Mouse (Mus musculus) fat pad, adult 2 months (tissue): ENCODE data around the gene Ugt1a9.
"Not testable (repeated sequence)": the region's sequence is repeated elsewhere in the genome, so short reads cannot be mapped to it uniquely, and the experiment has no call there.

ENCODE experiments used
- DNase-seq: peaks from one replicate; pipeline ENCODE4 v3.0.0-alpha.2; 2011; ENCODE audit warnings: low read depth, low spot score; ENCODE audit errors: extremely low read depth

Gene Ugt1a9

DNA sequence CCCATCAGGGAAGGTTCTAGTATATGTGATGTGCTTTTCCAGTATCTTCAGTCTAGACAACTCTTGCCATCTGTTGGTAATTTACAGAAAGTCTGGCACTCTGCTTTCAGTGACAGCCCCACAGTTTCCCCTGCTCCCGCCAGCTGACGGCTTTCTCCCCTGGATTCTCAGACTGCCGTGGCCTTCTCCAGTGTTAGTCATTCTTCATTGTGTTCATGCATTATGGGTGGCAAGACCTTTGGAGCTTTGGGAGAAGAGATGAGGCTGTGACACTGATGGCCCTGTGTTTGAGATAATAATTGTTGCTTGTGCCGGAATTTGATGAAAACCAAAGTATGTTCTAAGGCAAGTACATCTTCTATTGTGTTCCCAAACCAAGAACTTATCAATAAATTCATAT lies 148.0 kb downstream of the Ugt1a9 start:
- no peak for DNase-seq

DNA sequence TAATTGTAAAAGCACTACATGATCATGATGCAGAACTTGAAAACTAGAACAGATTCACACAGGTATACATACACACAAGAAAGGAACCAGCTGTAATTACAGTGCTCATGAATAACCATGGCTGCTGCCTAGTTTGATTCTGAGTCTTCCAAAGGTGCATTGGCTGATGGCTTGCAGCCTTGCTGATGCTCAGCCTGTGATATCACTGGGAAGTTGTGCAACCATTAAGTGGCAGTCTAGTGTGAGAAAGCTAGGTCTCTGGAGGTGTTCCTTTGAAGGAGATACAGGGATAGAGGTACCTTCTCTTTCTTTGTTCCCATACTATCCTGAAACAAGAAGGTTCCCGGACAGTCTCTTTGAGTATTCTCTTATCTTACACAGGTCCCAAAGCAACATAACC lies 148.5 kb downstream of the Ugt1a9 start:
- no peak for DNase-seq

DNA sequence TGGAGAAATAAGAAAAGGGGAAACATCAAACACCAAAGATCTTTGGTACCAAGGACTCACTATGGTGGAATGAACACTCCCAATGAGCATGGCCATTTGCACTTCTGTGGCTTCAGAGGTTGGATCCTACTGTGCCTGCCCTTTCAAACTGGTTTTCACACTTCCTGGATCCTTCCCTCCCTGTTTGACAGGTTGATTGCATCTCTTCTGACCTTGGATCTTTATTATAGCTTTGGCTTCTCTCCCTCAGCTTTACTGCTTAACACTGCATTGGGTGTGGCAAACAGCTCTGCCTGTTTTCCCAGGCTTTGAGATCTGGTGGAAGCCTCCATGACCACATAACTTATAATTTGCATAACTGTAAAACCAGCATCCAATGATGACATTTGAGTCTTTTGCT lies 149.7 kb downstream of the Ugt1a9 start:
- DNase-seq = peak; percentile 88

DNA sequence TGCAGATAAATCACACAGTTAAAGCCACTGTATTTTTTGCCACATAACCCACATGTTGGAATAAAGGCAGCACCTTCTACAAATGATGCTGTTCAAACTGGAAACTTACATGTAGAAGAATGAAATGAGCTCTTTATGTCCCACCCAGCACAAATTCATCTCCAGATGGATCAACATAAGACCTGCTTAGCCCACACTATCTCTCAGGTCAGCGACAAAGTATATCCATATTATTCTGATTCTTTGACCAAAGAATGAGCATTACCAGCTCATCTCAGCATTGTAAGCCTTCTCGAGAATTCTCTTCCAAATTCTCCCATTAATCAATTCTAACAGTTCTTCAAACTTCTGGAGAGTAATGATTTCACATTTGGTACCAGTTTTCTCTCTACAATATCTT lies 151.6 kb downstream of the Ugt1a9 start:
- DNase-seq = no peak

DNA sequence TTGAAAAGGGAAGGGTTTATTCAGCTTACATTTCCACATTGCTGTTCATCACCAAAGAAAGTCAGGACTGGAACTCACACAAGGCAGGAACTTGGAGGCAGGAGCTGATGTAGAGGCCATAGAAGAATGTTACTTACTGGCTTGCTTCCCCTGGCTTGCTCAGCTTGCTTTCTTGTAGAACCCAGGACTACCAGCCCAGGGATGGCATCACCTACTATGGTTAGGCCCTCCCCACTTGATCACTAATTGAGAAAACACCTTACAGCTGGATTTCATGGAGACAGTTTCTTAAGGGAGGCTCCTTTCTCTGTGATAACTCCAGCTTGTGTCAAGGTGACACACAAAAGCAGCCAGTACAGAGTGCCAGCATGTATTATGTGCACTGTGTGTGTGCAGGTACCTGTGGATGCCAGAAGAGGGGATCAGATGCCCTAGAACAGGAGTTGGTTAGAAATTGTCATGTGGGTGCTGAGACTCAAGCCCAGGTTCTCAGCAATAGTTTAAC lies 152.5 kb downstream of the Ugt1a9 start:
- not testable (repeated sequence) for DNase-seq

DNA sequence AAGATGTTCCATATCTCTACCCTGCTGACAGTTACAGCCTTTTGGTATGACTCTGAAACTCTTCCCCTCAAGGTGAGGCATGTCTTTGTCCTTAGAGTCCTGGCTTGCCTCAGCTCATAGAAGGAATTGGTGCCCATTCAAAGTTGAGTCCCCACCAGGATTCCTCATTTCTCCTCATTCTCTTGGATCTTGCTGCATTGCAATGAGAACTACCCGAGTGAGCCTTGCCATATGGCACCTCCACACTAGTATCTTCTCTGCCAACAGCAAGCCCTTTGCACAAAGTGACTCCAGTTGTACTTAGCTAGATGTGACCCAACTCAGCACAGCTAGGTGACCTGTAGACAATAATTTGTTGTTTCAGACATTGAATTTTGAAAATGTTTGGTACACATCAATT lies 153.0 kb downstream of the Ugt1a9 start:
- no peak for DNase-seq

DNA sequence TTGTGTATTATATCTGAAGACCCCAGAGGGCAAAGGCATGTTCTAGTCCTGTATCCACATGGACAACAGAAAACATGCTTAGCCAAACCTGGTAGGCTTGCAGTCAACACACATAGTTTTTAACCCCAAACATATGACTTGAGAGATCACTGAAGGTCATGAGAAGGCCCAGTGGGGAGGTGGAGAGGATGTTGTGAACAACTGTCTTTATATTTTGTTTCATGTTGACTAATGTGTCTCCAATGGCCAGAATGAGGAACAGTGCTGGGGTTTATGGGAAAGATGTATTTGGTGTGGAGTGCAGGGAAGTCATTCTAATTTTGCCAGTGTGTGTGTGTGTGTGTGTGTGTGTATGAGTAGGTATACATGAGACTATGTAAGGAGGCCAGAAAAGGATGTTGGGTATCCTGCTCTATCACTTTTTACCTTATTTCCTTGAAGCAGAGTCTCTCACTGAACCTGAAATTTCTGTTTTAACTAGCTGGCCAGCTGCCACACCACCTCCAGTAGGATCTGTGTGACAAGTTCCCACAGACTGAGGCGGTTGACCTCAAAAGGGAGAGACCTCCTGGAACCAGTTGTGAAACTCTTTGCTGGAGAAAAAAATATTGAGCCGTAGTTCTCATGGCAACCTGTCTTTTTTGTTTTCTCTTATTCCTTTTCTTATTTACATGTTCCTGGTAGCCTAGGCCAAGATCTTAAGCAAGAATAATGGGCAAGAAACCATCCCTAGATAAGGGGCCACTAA lies 153.6 kb downstream of the Ugt1a9 start:
- DNase-seq = peak; percentile 99

DNA sequence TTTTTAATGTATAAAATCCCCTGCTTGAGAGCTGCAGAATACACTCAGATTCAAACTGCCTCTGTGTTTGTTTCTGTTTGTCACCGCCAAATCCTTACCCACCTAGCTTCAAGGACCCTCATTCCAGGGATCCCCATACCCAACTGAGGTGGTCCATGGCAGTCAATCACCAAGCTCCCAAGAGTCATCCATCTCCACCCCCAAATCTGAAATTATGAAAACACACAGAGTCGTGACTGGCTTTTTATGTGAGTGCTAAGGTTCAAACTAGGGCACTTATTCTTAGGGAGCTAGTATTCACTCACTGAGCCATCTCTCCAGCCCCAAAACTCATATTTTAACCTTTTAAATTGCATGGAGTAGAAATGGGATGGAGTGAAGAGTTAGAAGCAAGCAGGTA lies 154.7 kb downstream of the Ugt1a9 start:
- DNase-seq = not testable (repeated sequence)

DNA sequence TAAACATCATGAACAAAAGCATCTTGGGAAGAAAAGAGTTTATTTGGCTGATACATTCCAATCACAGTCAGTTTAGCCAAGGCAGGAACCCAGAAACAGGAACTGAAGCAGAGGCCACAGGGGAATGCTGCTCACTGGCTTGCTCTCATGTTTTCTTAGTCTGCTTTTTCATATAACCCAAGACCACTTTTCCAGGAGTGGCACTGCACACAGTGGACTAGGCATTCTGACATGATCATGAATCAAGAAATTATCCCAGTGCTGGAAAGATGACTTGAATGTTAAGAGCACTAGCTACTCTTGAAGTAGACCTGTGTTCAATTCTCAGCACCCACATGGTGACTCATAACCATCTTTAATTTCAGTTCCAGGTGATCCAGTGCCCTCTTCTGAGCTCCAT lies 155.1 kb downstream of the Ugt1a9 start:
- DNase-seq = no peak

DNA sequence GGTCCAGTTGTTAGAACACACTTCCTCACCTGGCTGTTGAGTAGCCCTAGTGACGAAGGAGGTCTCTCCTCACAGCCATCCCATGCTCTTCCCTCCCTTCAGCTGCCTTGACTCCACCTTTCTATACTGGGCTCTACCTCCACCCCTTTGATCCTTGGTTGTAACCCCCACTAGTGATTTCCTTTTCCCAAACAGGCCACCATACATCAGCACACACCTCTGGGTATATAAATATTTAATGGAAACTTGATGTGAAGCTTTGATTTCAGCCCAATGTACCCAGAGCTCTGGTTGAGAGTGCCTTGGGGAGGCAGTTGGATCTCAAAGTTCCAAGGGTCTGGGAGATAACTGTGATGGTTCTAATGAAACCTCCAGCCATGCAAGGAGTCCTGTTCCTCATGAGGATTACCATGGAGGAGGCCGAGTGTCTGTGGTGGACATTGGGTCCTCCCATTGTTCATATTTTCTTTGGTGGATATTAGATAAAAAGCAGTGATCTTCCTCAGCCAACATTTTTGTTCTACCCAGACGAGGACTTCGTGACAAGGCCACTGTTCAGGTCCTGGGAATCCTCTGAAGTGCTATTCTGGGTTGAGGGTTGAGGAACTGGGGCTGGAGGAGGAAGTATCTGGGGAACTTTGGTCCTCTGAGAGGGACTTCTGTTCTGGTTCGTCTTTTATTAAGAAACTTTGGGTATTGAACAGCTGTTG lies 156.2 kb downstream of the Ugt1a9 start, which contains the start of gene Mroh2a:
Gene Mroh2a, plus strand, starts transcription at position 317 of the 710 bp plus-strand sequence.
- DNase-seq = no peak

DNA sequence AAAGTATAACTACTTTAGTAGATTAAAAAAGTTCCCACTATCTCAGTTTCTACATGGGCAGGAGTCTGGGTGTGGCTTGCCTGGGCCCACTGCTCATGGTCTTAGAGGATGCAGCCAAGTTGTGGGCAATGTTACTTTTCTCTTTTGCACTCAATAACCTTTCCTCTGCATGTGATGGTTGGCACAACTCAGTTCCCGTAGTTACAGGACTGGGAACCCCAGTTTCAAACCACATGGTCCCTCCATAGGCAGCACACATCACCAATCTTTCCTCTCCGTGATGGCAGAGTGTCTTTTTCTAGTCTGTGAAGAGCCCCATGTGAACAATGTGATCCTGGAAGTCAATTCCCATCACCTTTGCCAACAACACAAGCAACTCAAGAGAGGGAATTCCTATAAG lies 156.9 kb downstream of the Ugt1a9 start:
- no peak for DNase-seq

DNA sequence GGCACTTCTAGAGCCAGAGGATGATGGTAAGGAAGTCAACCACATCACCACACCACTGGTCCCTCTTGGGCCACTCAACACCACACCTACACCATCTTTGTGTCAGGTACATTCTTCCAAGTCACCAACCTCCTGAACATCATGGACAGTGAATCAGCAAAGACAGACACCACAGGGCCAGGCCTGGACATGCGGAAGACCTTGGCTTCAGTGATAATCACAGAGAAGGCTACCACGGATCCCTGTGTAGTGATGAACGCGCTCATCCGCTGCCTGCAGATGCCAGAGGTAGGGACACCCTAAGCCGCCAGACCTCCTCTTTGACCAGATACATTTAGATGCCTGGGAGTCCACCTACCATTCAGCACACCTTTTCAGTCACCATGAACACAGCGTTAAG lies 157.5 kb downstream of the Ugt1a9 start:
- DNase-seq = no peak

DNA sequence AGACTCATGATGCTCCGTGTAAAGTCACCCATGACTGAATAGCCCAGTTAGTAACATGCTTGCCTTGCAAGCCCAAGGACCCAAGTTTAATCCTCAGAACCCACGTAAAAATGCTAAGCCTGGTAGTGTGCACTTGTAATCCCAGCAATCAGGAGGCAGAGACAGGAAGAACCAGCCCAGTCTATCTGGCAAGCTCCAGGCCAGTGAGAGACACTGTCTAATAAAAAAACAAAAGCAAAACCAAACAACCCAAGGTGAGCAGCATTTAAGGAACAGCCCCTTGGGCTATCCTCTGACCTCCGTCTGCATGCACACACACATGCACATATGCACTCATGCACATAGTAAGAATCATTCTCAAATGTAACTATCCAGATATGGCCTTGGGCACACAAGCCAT lies 159.0 kb downstream of the Ugt1a9 start:
- DNase-seq = no peak

DNA sequence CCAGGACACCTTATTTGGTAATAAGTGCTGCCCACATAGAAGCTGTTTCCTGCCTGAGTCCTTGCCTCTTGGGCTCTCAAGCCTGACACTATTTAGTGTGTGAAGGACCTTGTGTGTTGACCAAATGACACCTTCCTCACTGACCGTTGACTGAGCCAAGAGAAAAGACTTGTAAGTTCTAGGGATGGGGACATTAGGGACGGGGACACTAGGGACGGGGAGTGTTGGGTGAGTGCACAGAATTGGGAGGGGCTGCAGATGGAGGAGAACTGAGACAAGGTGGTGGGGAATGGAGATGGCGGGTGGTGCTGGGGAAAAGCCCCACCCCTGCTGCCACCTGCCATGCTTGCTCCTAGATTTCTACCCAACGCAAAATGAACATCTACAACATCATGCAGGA lies 159.4 kb downstream of the Ugt1a9 start:
- no peak for DNase-seq

DNA sequence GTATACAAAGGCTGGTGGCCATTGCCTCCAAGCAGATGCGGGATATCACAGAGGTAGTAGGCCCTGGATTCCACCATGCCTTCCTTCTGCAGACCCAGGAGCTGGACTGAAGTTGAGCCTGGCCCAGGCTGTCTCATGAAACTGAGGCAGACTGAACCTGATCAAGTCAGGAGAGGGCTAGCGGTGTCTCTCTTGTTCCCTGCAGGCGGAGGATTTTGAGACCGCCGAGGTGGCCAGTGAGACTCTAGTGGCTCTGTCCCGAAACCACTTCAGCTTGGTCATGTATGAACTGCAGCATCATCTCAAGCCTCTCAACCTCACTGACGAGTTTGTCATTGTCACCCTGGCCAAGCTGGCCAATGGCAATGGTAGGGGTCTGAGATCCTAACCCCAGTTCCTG lies 159.8 kb downstream of the Ugt1a9 start:
- no peak for DNase-seq

DNA sequence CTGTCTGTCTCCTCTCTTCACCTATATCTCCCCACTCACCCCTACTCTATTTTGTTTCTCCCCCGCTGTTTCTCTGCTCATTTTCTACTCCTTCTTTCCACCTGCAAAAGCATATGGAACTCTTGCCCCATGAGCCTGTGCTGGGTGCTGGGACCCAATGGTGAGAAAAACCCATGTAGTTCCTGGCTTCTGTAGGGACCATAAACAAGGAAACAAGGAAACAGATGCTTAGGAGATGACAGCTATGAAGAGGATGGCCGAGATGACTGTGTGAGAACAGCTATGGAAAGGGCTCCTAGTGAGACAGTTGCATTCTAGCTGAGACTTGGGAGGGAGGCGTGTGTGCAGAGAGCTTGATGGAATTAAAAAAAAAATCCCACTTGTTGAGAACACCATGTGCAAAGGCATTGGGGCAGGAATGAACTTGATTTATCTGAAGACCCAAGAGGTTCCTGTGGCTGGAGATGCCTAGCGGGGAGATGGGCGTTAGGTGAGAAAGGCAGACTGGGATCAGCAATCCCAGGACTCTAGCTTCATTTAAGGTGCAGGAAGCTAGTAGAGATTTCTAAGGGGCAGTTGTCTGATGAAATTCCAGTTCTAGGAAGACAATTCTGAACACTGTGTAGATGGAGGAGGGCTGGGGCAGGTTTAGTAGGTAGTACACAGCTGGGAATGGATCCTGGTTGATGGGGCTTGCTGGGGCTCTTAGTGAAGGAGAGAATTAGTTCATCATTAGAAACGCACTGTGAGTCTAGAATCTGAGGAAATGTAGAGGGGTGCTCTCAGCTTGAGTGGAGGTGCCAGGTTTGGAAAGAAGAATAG lies 160.6 kb downstream of the Ugt1a9 start:
- DNase-seq = no peak

DNA sequence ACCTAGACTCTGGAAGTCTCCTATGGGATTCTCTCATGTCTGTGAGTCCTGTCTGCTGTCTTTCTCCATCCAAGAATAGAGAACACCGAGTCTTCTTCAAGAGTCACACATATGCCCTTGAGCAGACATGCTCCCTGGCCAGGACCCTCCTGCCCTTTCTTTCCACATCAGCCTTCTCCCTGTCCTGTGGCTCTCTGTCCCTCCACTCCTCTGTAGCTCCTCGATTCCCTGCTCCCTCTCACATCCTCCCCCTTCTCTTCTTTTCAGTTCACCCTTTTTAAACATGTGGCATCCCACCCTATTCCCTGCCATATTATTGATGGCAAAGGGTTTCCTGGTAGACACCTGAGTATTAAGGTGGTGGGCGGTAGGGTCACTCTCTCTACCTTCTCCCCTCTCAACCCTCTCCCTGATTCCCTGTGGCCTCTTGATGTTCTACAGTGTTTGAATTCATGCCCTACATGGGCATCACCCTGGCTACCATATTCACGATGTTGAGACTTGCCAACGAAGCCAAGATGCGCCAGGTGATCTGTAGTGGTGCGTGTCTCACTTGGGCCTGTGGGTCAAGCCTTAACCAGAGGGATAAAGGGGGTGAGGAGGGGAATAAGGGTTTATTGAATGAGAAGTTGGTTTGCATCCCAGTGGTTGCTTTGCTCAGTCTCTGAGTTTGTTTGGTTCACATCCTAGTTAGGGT lies 161.4 kb downstream of the Ugt1a9 start:
- DNase-seq = no peak

DNA sequence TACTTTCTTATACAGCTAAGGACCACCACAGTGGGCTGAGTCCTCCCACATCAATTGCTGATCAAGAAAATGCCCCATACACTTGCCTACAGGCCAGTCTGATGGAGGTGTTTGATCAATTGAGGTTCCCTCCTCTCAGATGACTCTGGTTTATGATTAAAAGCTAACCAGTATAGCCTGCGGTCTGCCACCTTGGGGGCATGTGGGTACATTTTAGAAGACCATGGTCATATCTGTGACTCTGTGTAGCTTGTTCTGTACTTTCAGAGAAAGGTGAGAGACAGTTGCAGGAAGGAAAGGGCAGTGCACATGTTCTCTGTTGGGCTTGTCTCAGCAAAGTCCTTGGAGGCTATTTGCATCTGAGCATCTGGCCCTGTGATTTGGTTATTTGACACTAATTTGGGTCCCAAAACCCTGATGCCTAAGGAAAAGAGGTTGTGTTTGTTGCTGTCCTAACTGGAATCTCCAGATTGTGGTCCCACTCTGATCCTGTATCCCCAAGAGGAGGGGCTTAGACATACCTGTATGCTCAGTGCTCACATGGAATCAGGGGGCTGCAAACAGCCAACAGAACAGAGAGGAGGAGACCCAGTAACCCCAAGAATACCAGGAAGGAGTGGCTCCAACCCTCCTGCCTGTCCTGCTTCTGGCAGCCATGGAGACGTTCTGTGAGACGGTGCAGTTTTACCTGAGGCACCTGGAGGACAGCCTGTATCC lies 162.2 kb downstream of the Ugt1a9 start:
- DNase-seq = no peak

DNA sequence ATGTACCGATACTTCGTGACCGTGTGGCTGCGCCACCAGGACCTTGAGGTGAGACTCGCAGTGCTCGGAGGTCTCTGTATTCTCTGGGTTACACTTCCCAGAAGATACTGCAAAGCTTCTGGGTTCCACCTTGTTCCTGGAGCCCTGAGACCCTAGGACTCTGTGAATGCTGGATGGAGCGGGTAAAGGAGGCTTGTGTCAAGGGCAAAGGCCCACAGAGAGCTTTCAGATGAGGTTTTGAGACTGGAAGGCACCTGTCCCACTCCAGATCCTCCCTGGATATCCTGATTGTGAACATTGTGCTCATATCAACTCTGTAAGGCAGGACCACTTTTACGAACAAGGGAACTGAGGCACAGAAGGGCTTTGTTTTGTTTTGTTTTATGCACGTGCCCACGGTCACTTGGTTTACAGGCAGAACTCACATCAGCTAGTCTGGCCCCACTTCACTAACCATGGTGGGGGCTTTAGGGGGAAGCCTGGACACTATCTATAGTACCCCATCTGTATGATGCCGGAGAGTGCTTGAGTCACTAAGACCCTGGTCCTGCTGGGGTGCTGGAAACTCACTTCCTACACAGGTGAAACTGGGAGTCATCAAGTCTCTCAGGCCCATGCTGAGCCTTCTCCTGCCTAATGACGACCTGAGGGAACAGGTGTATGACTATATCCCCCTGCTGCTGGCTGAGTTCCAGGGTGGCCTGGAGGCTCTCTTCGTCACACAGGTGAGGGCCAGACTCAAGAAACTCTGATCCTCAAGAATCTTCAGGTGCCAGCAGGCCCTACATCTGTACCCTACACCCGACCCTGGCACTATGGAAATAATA lies 163.0 kb downstream of the Ugt1a9 start:
- DNase-seq = no peak

DNA sequence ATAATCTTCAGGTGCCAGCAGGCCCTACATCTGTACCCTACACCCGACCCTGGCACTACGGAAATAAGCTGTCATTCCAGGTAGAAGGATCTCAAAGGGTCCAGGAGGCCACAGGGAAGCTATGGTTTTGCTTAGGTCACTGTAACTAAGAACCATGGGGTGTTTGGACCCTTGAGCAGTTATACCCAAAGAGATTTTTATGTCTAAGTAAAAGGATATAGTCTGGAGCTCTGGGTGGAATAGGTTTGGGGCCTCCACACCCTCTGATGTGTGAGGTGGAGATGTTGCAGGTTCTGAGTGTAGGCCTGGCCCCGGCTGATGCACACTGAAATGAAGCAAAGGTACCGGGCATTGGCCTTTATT lies 163.6 kb downstream of the Ugt1a9 start:
- DNase-seq = no peak
